Mouse (Mus musculus) kidney, embryonic 14.5 days (tissue): ENCODE data around the gene Hist1h4i. TPM values are rescaled to one million over a fixed set of nuclear protein-coding genes. Genes with fewer than 3 reads are reported as not detected.

Source experiments
- ATAC-seq: fragments of 200-750 bp; cut with Nextera tagmentation; 2 replicates; pipeline ENCODE4 v1.8.0; 2017; ENCODE audit warnings: moderate number of reproducible peaks, mild to moderate bottlenecking, moderate TSS enrichment, moderate library complexity; ENCODE audit not compliant: low FRiP score, low TSS enrichment
- H3K27ac ChIP-seq: fragments of 300-500 bp; sonication (generic); 2 replicates; pipeline ENCODE4 v1.5.1; 2014; ENCODE audit warnings: low read depth, mild to moderate bottlenecking, low read length, moderate library complexity, mixed read lengths
- H3K27me3 ChIP-seq: fragments of 300-500 bp; sonication (generic); 2 replicates; pipeline ENCODE4 v1.6.1; 2014; ENCODE audit warnings: mild to moderate bottlenecking, low read length; ENCODE audit not compliant: control insufficient read depth, insufficient read depth
- H3K36me3 ChIP-seq: fragments of 300-500 bp; sonication (generic); 2 replicates; pipeline ENCODE4 v1.6.1; 2014; ENCODE audit warnings: low read length, mixed read lengths; ENCODE audit not compliant: control insufficient read depth, insufficient read depth
- H3K4me1 ChIP-seq: fragments of 300-500 bp; sonication (generic); 2 replicates; pipeline ENCODE4 v1.6.1; 2014; ENCODE audit warnings: low read length, mixed read lengths; ENCODE audit not compliant: control insufficient read depth, insufficient read depth
- H3K4me2 ChIP-seq: fragments of 300-500 bp; sonication (generic); replicated peaks from 2 replicates; pipeline ENCODE4 v1.6.1; 2014; ENCODE audit warnings: low read depth, mild to moderate bottlenecking, low read length
- H3K4me3 ChIP-seq: fragments of 300-500 bp; sonication (generic); 2 replicates; pipeline ENCODE4 v1.5.1; 2014; ENCODE audit warnings: mild to moderate bottlenecking, low read length
- H3K9ac ChIP-seq: fragments of 300-500 bp; sonication (generic); 2 replicates; pipeline ENCODE4 v1.6.1; 2014; ENCODE audit warnings: low read depth, mild to moderate bottlenecking, low read length, moderate library complexity
- H3K9me3 ChIP-seq: fragments of 300-500 bp; sonication (generic); 2 replicates; pipeline ENCODE4 v1.6.1; 2016; ENCODE audit warnings: low read length; ENCODE audit not compliant: control insufficient read depth
- WGBS: fragments of 180-500 bp; shearing (Covaris S2); extraction: QIAGEN DNeasy Blood & Tissue Kit; methylation state at CpG from one replicate; pipeline ENCODE4 v1.1.7; 2014; 5-methylcytosine and 5-hydroxymethylcytosine counted together
- microRNA-seq: library from miRNA; unstranded; fragments of <30 nt; microRNA quantifications from one replicate; pipeline ENCODE4, GENCODE M21; 2016
- polyA plus RNA-seq: library from polyadenylated mRNA; unstranded; fragments of >200 nt; fragmentation: Nextera tagmentation; extraction: Ambion mirVana; gene quantifications from 2 replicates; pipeline ENCODE4 v1.2.1, GENCODE M21; 2014

The Hist1h4i gene
- polyA plus RNA-seq, 1 experiment from 2014 or later, result 33.2 TPM

GRCm38 (mm10) chr13:21995331-21995914 lies 45.7 kb downstream of the Hist1h4i start:
- H3K27ac ChIP-seq, result no peak overlapping the region
- peak; percentile 81 for ATAC-seq
- no peaks in the 10 kb centered on the region for H3K4me1 ChIP-seq
- peak overlapping the region; percentile 69 for H3K4me2 ChIP-seq
- H3K36me3 ChIP-seq, result no peaks in the 10 kb centered on the region
- peak overlapping the region; percentile 38 for H3K4me3 ChIP-seq
- H3K27me3 ChIP-seq, result peaks cover 54% of the 10 kb centered on the region
- 0 out of 2 replicates have a peak, but pooled peaks cover 5% of the 10 kb centered on the region for H3K9me3 ChIP-seq
- no peak overlapping the region for H3K9ac ChIP-seq
- WGBS, result 0% methylated on average over 21 of the region's 21 CpGs

- no peak for ATAC-seq
- H3K4me3 ChIP-seq, result peak overlapping the region; percentile 38
- peak overlapping the region; percentile 69 for H3K4me2 ChIP-seq
- H3K9me3 ChIP-seq, result 0 out of 2 replicates have a peak, but pooled peaks cover 5% of the 10 kb centered on the region
- peaks cover 49% of the 10 kb centered on the region for H3K27me3 ChIP-seq
- H3K9ac ChIP-seq, result no peak overlapping the region
- WGBS, result 5% methylated on average over 8 of the region's 8 CpGs
- H3K27ac ChIP-seq, result no peak overlapping the region
- H3K4me1 ChIP-seq, result no peaks in the 10 kb centered on the region
- H3K36me3 ChIP-seq, result no peaks in the 10 kb centered on the region
Observed at GRCm38 (mm10) chr13:21994896-21995295, 46.3 kb downstream of the Hist1h4i start.

- Histone ChIP-seq H3K27ac (no peak overlapping the region), H3K36me3 (no peaks in the 10 kb centered on the region), H3K9me3 (0 out of 2 replicates have a peak, but pooled peaks cover 5% of the 10 kb centered on the region), H3K4me3 (no peak overlapping the region; the same call in 1 of the 2 replicates), H3K4me2 (peak overlapping the region; percentile 69; the same call in 1 of the 2 replicates), H3K9ac (no peak overlapping the region), H3K4me1 (no peaks in the 10 kb centered on the region), H3K27me3 (peaks cover 42% of the 10 kb centered on the region)
- WGBS, result under 1% methylated on average over 22 of the region's 22 CpGs
- 0 out of 2 replicates have a peak, but pooled peaks have one; percentile 29 for ATAC-seq
Observed at GRCm38 (mm10) chr13:21993957-21994738, 47.0 kb downstream of the Hist1h4i start.

- peaks cover 26% of the 10 kb centered on the region for H3K27me3 ChIP-seq
- no peak for ATAC-seq
Observed at GRCm38 (mm10) chr13:21992550-21992949, 48.6 kb downstream of the Hist1h4i start.

More at GRCm38 (mm10) chr13:21992550-21992949, 48.6 kb downstream of the Hist1h4i start:
- Histone ChIP-seq H3K4me1 (no peaks in the 10 kb centered on the region), H3K9me3 (0 out of 2 replicates have a peak, but pooled peaks cover 5% of the 10 kb centered on the region), H3K27ac (no peak overlapping the region), H3K4me3 (no peak overlapping the region), H3K36me3 (no peaks in the 10 kb centered on the region), H3K9ac (no peak overlapping the region), H3K4me2 (no peak overlapping the region)
- WGBS, result 78% methylated on average over 5 of the region's 5 CpGs

Small RNA genes lying within 50 kb of the gene (microRNA-seq; reads per million reads assigned to microRNA genes)
- gene Gm26300 (not detected), gene Gm44390 (not detected), gene Gm44486 (not detected)

Other genes starting within 250 kb of the Hist1h4i start
- 25.4 and 40.2 TPM in 2 replicates for gene Hist1h2bq, start 231.2 kb downstream of the Hist1h4i start, polyA plus RNA-seq
- gene Hist1h2ao, start 230.9 kb downstream of the Hist1h4i start, polyA plus RNA-seq, result 2.5 TPM in 1 of 2 replicates, not detected in the other
- gene Hist1h4m, start 229.6 kb downstream of the Hist1h4i start, polyA plus RNA-seq, result not detected in 2 replicates
- gene Hist1h4n, start 209.2 kb downstream of the Hist1h4i start, polyA plus RNA-seq, result 23.1 and 41.1 TPM in 2 replicates
- gene Hist1h2ap, start 207.9 kb downstream of the Hist1h4i start, polyA plus RNA-seq, result 4,540 and 6,439 TPM in 2 replicates
- gene Hist1h2br, start 207.6 kb downstream of the Hist1h4i start, polyA plus RNA-seq, result 27.1 and 42.5 TPM in 2 replicates
- 15.5 and 17.9 TPM in 2 replicates for gene Zfp184, start 96.3 kb downstream of the Hist1h4i start, polyA plus RNA-seq
- gene Pom121l2, start 60.2 kb downstream of the Hist1h4i start, polyA plus RNA-seq, result 0.36 TPM in 1 of 2 replicates, not detected in the other
- not detected in 2 replicates for gene Prss16, start 31.6 kb downstream of the Hist1h4i start, polyA plus RNA-seq
- 8.6 and 14.9 TPM in 2 replicates for gene Hist1h2ah, start 5.8 kb downstream of the Hist1h4i start, polyA plus RNA-seq
- 14.1 and 26.0 TPM in 2 replicates for gene Hist1h2bk, start 5.5 kb downstream of the Hist1h4i start, polyA plus RNA-seq
- gene Hist1h2ag, start 1.6 kb upstream of the Hist1h4i start, polyA plus RNA-seq, result 81.2 and 125 TPM in 2 replicates
- 18.7 and 33.9 TPM in 2 replicates for gene Hist1h2bj, start 1.9 kb upstream of the Hist1h4i start, polyA plus RNA-seq
- not detected in 2 replicates for gene Vmn1r188, start 43.1 kb upstream of the Hist1h4i start, polyA plus RNA-seq
- not detected in 2 replicates for gene Vmn1r189, start 64.5 kb upstream of the Hist1h4i start, polyA plus RNA-seq
- gene Vmn1r191, start 142.6 kb upstream of the Hist1h4i start, polyA plus RNA-seq, result not detected in 2 replicates
- not detected in 2 replicates for gene Vmn1r192, start 149.8 kb upstream of the Hist1h4i start, polyA plus RNA-seq
- gene Vmn1r193, start 181.8 kb upstream of the Hist1h4i start, polyA plus RNA-seq, result not detected in 2 replicates
- not detected in 2 replicates for gene Vmn1r194, start 202.9 kb upstream of the Hist1h4i start, polyA plus RNA-seq
- gene Vmn1r195, start 229.2 kb upstream of the Hist1h4i start, polyA plus RNA-seq, result not detected in 2 replicates
- not detected in 2 replicates for gene Vmn1r196, start 248.6 kb upstream of the Hist1h4i start, polyA plus RNA-seq